Mouse (Mus musculus): Measurements from ENCODE around the gene Anapc2.
A peak's percentile ranks its signal among the peaks of the same experiment; 100 is the strongest.

Anapc2 gene

DNA sequence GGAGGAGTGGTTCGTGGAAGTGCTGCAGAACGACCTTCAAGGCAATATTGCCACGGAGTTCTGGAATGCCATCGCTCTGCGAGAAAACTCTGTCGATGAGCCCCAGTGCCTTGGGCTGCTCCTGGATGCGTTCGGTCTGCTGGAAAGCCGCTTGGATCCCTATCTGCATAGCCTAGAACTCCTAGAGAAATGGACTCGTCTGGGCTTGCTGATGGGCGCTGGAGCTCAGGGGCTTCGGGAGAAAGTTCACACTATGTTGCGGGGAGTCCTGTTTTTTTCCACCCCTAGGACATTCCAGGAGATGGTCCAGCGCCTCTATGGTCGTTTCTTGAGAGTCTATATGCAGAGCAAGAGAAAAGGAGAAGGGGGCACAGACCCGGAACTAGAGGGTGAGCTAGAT is 732 bp downstream of the Anapc2 start:
- no peak for DNase-seq

GRCm38 (mm10) chr2:25278928-25279882 is 6.9 kb downstream of the Anapc2 start:
- peak; percentile 82 for DNase-seq

DNA sequence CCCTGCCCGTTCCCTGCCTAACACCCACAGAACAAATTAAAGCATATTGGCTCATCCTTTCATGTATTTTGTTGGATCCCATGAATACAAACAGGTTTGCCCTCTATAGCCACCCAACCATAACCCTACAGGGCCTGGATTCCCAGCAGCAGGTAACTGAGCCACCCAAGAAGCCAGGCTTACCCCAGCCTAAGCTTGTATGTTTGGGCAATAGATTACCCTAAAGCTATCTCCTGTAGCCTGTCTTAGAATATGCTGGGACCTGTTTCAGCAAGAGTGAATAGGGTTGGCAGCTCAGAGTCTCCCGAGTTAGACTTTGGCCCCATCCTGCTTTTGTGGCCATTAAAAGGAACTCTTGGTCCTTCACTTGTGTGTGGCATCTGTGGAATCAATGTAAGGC is 13.3 kb downstream of the Anapc2 start:
- DNase-seq: no peak

GRCm38 (mm10) chr2:25286314-25286713 is 14.0 kb downstream of the Anapc2 start:
- DNase-seq: peak; percentile 44

DNA sequence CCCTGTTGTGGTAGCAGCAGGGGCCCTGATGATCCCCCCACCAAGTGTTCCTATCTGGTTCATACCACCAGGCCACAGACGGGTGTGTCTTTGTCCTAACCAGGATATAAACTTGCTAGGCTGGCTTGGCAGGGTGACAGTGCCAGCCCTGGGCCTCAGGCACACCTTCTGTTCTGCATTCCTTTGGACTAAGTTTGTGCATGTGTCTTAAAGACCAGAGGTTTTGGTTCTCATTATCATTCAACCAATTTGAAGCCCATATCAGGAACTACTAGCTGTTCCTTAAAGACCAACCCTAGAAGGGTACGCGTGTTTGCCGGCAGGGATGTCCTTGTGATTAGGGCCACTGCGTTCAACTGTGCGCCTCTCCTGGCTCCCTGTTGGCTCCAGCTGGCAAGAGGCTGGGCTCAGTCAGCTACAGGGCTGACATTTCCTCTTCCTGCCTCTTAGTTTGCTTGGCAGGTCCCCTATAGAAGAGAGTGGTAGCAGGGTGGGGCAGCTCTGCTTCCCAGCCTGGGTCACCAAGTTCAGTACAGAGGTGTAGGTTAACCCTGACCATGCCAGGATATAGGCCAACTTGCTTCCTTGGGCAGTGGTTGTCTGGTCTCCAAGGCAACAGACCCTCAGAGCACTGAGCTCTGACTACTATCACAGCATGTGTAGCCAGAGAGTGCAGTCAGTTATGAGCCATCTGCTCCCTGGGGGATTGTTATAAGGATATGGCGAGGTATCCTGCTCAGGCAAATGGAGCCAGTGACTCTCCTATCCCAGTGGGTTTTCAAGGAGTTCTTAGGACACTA is 14.8 kb downstream of the Anapc2 start:
- peak; percentile 72 for DNase-seq

GRCm38 (mm10) chr2:25287927-25288649 is 15.8 kb downstream of the Anapc2 start, which contains the start of gene Tmem210:
Gene Tmem210 (plus strand): TSS chr2:25288145.
- peak; percentile 68 for DNase-seq

DNA sequence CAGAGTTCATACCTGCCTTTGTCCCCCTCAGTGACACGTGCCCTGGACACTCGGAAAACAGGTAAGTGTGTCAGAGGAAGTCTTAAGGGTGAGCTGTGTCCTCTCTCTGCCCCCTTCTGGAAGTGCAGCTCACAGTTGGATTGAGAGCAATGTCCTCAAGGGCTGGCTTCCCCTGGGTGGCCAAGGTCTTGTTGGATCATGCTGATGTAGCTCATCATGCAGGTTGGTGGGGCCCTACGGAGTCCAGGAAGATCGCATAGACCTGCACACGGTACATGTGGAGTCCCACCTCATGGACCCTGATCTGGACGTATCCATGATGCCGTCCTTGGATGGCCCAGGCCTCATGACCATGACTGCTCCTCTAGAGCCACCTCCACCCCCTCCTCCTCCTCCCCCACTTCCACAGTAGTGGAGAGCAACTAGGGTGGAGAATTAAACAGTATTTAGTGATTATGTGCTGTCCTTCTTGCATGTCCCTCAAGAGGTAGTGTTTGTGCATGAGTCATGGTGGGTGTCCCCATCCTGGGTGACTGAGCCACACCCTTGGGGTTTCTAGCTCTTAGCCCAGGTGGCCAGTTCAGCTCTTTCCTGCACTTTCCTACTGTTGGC is 16.6 kb downstream of the Anapc2 start:
- peak; percentile 60 for DNase-seq

DNA sequence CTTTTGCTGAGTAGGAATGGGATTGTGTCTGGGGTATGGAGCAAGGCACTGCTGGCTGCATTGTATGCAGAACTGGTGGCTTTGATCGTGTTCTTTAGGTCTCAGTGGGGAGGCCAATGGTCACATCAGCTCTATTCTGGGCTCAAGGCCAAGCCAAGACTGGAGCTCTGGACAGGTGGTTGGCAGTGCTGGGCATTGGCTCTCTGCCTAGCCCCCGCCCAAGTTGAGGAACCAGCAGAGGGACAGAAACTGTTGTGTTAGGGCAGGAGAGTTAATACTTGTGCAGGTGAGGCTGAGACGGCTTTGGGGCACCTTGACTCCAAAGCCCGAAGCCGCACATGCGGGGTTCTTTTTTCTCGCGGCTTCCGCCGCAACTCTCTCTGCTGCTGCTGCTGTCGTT is 17.4 kb downstream of the Anapc2 start, which contains the start of gene Lrrc26:
Lrrc26 (plus strand) TSS at position 265 of the 400 bp plus-strand sequence.
- DNase-seq: peak; percentile 88

GRCm38 (mm10) chr2:25290101-25290815 is 18.0 kb downstream of the Anapc2 start:
- DNase-seq: peak; percentile 85

DNA sequence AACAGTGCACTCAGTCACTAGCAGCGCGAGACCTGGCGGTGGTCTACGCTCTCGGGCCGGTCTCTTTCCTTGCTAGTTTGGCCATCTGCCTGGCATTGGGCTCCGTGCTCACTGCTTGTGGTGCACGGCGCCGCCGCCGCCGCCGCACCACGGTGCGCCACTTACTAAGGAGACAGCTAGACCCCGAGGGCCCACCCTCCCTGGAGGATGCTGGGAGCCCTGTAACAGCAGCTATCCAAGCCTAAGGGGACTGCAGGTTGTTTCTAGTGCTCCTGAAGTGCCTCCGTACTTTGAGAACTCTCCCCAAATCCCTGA is 18.5 kb downstream of the Anapc2 start:
- DNase-seq: peak; percentile 82

- DNase-seq: peak; percentile 71
These were observed 19.1 kb downstream of the Anapc2 start for GRCm38 (mm10) chr2:25291184-25292053.

DNA sequence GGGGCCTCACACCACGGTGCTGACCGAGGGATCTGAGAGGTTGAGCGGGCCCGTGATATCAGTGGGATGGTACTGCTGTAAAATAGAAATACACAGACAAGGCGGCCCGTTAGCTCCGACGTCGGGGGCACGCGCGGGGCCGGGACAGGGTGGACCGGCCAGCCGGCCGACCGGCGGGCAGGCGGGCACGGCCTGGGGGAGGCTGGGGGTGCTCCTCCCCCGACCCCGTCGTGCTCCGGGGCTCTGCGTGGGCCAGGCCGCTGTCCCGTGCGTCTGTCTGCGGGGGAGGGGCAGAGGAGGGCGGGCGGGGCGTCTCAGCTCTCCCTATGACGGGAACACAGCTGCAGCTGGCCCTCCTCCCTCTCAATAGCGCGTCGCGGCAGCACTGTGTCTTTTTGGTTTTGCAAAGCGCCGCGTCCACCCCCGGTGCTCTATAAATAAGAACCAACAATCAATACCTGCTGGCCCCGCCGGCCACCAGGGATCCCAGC is 19.8 kb downstream of the Anapc2 start:
- no peak for DNase-seq

GRCm38 (mm10) chr2:25292856-25293255 is 20.6 kb downstream of the Anapc2 start:
- DNase-seq: peak; percentile 78

- DNase-seq: peak; percentile 68
These were observed 21.4 kb downstream of the Anapc2 start for GRCm38 (mm10) chr2:25293706-25294105.

DNA sequence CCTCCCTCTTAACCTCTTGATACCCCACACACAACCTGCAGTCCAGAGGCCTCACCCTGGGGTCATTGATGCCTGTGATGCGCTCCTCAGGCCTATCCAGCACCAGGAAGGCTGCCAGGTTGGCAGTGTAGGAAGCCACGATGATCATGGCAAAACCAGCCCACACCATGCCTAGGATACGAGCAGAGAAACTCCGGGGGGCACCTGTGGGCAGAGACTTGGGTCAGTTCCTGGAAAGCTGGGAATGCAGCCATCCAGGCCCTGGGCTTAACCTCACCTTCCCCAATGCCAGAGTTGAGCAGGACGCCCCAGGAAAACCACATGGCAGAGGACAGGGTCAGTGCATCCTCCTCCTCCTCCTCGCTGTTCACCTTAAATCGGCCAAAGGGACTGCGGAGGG is 24.8 kb downstream of the Anapc2 start:
- peak; percentile 67 for DNase-seq

GRCm38 (mm10) chr2:25298046-25298445 is 25.8 kb downstream of the Anapc2 start:
- DNase-seq: peak; percentile 80

DNA sequence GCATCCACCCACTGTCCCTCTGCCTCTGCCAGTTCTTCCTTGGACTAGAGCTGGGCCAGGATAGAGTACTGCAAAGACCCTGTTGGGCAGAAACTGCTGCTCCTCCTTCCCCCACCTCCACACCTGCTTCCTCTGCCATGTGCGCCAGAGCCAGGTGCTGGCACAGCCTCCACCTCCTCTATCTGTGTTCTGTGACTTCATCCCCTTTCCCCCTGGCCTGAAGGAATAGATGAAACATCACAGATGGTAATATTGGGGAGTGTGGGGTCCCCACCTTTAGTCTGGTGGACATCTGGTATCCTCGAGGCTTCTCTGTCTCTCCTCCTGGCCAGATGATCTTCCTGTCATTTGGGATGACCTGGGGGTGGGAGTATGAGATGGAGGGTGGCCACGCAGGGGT is 31.2 kb downstream of the Anapc2 start:
- no peak for DNase-seq

- DNase-seq: peak; percentile 89
These were observed 31.8 kb downstream of the Anapc2 start for GRCm38 (mm10) chr2:25303931-25304656.

DNA sequence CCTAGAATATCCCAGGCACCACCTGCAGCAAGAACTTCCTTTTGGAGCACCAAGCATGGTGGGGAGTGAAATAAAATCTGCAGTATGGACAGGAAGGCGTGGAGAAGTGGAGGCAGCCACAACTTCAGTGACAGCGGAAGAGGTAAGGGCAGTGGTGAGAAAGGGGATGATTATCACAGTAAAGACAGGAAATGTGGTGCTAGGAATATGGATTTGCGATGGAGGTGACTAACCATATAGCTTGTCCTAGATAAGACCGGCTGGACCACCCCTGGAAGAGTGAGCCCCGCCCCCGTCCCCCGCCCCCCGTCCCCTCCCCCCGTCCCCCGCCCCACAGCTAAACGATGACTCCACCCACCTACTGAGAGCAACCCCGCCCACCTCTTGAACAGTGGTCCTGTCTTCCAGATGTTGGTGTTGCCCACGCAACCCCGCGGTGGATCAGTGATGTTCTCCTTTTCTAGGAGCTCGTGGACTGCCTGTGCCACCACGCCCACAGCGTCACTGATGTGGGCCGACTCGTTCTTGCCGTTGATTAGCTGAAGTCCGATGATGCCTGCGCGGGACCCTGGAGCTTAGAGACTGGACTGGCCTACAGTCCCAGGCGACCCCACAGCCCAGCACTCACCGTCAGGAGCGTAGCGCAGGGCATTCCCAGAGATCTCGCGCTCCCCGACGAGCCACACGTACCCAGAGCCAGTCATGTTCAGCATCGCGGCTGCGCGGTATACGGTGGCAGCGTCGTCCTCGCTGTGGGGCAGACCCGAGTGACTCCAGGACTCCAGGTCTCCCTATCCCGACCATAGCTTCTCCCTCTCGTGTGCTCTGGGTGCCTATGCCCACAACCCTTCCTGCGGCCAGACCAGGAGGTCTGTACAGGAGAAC is 32.6 kb downstream of the Anapc2 start:
- DNase-seq: peak; percentile 56

Measured in cerebellum, adult 9-11 months (tissue).